Mouse (Mus musculus) adrenal gland, adult 18-20 months (tissue): ENCODE results near the gene Gm28635. TPM values are rescaled to one million over a fixed set of nuclear protein-coding genes. Genes with fewer than 3 reads are reported as not detected.

Source experiments
- DNase-seq, 2 experiments: peaks; one replicate each; pipeline ENCODE4 v3.0.0; 2021 to 2022; ENCODE audit warnings: low spot score in 2 of 2
- long read RNA-seq, 2 experiments: library from polyadenylated mRNA; stranded (forward); transcript quantifications; one replicate each; pipeline ENCODE4 v2.0.0; 2021
- total RNA-seq, 2 experiments: library from RNA; stranded (reverse); gene quantifications; 1 replicate in 1 of 2; 2 replicates in 1 of 2; pipeline ENCODE4 v1.2.3; 2021

The Gm28635 gene
- not detected for total RNA-seq
- long read RNA-seq, experiment 1, partial matches to known transcripts: 1 of 1 reads
- long read RNA-seq, experiment 1, other reads (novel, unspliced or antisense): 0 of 1 reads
- long read RNA-seq, experiment 2: 0 reads

DNA sequence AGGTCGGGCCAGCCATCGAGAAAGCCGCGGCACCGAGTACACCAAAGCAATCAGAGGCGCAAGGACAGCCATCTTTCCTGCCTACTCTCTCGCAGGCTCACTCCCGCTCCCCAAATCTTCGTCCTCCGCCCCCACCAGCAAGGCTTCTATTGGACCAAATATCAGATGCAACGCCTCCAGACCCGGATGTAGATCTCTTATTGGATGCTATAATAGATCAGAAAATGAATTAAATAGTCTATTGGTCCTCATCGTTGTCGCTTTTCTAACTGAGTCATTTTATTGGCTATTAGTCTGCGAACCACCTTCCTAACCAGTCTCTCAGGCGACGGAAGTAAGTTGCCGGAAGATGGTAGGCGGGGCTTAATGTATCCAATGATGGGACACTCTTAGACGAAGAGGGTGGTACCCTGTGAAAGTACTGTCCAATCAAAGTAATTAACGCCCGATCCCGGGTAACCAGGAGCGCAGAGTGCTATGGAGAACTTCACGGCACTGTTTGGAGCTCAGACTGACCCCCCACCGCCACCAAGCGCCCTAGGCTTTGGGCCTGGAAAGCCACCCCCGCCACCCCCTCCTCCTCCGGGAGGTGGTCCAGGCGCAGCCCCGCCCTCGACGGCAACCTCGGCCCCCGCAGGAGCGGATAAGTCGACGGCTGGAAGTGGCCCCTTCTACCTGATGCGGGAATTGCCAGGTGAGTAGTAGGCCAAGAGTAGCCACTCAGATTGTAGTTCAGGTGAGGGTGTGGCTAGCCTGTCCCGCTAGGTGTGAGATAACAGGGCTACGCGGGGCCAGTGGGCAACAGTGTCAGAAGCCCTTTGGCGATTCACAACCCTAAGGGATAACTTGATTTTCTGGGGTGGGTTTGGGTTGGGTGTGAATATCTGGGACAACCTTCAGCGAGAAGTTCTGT, at the start of gene Gm28635, which contains the start of gene Med19:
Gene Gm28635, minus strand, starts transcription at position 74 of the 913 bp plus-strand sequence.
Gene Med19, plus strand, starts transcription at position 435 of the 913 bp plus-strand sequence.
- DNase-seq: peak; percentile 72 to 74

DNA sequence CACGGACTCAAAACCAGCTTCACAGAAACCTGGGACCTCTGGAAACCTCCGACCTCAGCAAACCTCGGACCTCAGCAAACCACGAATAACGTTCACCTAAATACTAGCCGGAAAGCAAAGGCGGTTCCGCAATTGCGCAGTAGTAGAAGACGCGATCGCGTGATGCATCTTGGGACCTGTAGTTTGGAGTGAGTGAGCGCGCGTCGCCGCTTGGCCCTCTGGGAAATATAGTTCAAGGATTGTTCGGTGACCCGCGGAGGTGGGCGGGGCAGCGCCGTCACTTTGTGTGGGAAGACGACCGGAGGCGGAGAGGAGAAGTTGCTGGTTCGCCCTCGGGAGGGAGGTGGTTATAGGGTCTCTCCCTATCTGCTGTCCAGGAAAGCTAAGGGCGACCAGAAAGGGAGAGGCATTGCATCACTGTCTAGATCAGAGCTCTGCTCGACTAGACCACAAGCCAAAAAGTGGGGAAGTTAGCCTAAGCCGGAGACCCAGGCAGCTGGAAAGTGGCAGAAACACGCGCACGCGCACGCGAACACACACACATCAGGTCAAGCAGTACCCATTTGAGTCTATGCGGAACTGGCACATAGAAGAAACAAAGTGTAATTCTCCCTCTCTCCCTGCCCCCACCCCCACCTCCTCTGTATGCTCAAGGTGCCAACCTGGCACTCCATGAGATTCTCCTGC, 49.5 kb upstream of the Gm28635 start, which contains the start of gene Clp1:
Gene Clp1, minus strand, starts transcription at position 179 of the 687 bp plus-strand sequence.
- DNase-seq: peak; percentile 91 to 92

DNA sequence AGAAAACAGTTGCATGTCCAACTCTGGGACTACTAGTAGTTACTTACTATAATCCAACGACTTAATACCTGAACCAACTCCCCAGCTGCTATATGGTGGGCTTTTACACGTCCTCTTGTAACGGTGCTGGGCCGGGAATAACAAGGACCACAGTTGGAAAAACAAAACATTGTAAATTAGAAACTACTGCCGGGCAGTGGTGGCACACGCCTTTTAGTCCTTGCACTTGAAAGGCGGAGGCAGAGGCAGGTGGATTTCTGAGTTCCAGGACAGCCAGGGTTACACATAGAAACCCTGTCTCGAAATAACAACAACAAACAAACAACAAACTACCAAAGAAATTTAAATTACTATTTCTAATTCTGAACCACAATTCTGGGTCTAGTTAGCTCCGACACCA, 48.9 kb upstream of the Gm28635 start:
- no peak for DNase-seq

DNA sequence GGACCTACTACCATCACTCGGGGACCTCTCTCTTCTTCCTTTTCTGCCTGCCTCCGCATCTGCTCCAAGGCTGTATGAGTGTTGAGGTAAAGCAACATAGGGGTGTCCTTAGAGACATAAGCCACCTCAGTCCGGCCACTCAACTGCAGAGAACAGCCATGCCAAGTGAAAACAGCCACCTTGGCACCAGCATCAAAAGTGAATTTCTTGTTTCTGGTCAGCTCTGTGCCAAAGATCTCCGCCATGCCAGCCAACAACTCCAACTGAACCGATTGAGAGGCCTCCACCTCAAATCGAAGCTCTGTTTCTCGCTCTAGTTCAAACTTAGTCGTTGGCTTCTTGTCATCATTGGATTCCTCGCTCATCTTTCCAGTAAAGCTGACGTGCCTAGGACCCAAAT, 47.9 kb upstream of the Gm28635 start:
- DNase-seq: no peak

DNA sequence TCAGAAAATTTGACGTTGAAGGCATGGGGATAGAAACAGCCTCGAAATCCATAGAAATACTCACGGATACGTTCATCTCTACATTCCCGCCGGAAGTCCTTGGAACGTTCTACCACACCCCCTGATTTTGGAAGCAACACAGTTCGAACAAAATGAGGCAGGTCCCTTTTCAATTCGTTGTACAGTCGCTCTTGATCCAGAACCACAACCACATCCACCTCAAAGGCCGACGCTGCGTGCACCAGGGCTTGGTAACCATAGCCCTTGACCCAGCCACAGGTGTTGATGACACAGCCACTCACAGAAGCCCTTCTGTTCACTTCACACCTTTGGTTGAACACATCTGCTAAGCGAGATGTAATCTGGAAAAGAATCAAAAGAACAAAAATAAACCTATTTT, 46.0 kb upstream of the Gm28635 start:
- no peak for DNase-seq

DNA sequence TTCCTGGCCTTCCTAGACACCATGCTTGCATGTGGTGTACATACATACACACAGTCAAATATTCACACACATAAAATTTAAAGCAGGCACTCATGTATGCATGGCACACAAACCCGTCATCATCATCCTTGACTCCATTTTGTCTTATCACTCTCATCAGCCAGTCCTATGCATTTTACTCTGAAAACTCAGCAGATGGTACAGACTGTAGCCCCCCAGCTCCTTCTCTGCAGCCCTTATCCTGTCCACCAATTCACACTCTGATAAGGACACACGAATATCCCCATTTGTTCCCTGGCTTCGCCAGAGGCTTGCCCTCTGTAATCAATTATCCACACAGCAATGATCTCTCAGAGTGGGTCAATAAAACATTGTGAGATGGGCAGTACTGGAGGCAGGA, 43.3 kb upstream of the Gm28635 start:
- DNase-seq: no peak

DNA sequence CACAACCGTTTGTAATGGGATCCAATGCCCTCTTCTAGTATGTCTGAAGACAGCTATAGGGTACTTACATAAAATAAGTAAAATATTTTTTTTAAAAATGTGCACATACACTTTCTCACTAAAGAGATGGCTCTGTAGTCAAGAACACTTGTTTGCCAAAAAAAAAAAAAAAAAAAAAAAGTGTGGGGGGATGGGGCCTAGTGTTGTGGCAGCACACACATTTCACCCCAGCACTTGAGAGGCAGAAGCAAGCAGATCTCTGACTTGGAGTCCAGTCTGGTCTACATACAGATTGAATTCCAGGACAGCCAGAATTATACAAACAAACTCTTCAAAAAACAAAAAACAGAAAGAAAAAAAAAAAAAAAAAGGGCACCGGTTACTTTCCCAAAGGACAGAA, 42.9 kb upstream of the Gm28635 start:
- DNase-seq: no peak

DNA sequence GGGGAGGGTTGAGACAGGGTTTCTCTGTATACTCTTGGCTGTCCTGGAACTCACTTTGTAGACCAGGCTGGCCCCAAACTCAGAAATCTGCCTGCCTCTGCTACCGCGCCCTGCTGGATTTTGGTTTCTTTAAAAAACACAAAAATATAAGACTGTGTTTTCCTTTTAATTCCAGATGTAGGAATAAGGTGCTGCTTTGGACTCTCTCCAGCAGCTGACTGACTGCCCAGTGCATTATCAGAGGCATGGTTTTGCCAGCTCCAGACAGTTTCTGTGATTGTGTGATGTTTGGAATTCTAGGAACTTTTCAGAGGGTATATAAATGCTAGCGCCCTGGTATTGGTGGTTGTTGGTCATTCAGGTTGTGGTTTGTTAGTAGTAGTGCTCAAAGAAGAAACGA, 39.5 kb upstream of the Gm28635 start:
- DNase-seq: no peak

DNA sequence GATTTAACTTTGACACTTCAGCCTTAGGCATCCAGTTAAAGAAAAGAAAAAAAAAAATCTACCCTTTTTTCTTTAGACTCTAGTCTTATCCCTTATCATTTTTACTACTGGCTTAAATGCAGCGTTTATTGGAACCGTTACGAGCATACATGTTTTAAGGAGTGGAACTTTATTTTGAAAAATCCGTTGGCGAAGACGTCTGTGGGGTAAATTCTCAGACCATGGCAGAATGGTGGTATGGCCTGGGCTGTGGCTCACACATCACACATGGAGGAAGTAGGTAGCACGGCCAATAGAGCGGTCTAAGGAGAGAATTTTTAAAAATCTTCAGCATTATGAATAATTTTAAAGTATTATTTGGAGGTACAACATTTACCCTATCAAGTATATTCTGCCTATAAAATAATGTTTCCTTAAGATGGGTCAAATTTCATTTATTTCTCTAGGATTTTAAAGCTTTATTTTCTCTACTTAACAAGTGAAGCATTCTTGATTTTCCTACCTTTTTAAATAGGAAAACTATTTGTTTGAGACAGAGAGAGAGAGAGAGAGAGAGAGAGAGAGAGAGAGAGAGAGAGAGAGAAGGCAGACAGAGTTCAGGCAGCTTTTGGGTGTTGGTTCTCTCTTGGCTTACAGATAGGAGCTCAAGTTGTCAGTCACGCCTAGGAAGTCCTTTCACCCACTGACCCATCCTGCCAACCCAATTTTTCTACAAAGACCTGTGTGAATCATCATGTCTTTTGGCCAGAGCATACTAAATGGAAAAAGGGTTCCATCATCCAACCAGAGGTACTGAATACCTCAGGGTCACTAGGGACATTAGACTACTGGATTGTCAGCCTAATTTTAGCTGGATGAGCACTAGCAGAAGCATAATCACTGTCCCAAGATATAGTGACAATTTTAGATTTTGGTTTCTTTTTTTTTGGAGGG, 38.8 kb upstream of the Gm28635 start:
- no peak for DNase-seq

DNA sequence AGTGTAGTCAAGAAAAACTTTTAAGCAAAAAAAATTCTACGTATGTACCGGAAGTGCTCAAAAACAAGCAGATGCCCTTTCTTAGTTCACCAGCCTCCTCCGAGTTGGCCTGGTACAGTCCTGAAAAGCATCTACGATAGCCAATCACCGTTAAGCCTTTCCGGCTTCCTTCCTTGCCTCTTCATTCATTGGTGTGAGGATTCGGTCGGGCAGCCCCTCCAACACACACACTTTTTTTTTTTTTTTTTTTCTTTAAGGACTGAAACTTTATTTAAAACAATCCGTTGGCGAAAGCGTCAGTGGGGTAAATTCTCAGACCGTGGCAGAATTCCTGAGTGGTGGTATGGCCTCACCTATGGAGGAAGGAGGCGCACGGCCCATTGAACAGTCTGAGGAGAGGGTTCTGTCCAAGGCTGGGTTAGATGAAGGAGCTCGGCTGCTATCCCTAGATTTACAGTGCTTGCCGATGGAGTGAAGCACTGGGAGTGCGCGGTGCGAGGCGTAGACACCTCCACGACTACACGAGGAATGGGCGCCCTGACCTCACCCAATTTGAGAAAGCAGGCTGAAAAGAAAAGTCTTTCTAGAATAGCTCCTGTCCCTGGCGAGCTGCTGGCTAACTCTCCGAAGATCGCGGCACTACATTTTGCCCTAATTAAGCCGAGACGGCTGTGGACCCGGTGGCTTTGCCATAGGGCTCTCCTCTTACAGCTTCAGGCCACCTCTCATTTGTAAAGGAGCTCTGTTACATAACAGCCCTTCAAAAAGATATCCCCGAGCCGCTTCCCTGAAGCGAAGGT, 37.9 kb upstream of the Gm28635 start:
- DNase-seq: peak; percentile 51 to 61

DNA sequence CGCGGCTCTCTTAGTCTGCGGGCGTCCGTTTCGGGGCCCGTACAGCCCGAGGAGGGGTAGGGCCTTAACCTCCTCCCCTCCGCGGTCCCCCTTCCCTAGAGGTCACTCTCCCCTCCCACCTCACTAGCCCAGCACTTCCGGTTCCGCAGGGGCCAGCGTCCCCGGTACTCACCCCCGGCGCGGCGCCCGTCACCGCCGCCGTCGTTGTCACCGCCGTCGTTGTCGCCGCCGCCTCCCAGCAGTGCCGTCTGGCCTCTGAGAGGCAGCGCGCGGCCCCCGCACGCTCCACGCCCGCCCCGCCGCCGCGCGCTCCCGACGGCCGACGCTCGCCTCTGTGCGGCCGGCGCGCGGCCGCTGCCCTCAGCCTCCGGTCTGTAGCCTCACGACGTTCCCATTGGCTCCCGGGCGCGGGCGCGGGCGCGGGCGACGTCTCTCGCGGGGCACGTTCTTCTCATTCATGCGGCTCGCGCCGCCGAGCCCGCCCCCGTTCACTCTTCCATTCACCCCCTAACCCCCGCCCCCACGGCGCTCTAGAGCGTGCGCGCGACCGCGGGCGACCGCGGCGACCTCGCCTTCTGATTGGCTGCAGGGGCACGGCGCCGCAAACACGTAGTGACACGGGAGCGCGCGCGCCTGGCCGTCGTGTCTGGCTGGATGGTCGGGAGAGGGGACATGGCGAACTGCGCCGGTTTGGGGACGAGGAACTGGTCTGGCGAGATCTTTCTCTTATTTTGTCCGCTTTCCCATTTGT, 37.1 kb upstream of the Gm28635 start, which contains the start of gene Zdhhc5:
Gene Zdhhc5, minus strand, starts transcription at position 370 of the 751 bp plus-strand sequence.
- DNase-seq: peak; percentile 97 to 99

DNA sequence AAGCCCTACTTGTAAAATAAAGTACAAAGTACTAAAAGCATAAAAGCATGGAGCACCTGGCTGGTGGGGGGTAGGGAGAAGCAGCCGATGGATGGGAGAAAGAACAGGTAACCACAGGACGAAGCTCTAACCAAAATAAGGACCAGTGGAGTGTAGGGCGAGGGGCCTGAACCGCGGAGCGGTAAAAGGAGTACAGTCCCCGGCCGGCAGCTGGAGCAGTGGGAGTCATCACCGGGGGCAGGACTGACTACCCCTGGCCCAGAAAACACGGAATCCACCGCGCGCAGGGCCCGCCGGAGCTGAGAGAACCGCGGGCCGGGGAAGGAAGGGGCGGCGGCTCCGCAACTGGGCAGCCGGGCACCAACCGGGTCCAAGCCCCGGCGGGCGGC, 36.6 kb upstream of the Gm28635 start:
- no peak for DNase-seq

DNA sequence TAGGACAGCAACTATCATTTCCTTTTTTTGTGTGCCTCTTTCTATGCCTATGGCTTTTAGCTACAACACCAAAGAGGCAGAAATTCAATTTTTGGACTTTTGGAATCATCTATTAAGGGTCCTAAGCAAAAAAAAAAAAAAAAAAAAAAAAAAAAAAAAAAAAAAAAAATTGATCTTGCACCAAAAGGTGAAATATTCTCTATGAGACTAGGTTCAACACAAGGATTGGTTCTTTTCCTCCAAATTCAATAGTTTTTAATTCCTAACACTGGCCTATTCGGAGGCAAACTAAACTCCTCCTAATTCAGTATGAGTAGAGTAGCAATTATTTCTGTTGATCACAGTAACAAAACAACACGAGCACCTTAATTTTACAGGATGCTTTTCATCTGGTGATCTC, 34.1 kb upstream of the Gm28635 start:
- DNase-seq: no peak

DNA sequence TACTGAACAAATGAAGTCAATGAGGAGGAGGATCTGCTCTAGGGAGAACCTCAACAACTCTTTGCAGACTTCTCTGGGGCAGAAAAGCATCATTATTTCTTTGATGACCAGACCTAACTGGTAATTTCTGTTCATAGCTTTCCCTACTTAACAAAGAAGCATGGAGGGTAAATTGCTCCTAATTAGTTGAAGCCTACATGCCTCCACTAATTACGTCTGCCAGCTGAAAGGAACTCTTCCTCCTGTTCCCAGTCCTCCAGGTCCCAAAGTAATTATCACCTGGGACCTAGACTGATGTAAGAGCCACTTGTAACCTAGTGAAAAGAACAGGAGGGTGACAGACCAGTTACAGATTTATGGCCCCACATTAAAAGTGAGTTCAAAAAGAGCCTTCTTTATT, 29.7 kb upstream of the Gm28635 start:
- DNase-seq: no peak

DNA sequence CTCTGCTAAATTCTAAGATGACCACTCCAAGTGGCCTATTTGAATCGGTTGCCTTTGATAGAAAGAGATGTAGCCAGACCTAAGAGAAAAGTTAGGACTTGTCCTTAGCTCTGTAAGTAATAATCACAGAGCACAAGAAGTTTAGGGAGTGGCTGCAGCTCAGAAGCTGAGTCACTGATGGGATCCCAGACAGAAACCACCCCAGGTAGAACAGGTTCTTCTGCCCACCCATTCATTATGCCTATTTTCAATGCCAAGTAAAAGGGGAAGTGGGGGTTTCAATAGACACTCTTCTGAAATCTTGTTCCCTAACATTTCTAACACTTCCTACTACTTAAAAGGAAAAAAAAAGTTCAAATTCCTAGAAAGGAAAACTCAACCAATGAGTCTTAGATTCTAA, 27.5 kb upstream of the Gm28635 start:
- DNase-seq: no peak

DNA sequence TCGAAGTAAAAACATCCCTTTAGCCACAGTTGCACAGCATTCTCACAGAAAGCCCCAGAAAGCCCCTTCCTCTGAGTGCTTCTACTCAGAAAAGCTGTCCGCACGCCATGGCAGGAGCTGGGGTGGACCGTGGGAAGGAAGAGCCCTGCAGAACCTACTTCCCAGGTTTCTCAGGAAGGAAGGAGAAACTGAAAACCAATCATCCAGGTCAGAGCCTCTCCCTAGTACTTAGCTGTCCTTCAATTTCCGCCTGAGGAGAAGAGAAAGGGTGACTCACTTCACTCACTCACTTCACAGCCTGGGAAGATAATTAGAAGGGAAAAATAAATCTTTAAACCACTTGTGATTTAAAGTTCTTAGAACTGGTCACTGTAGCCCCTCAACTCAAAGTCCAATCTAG, 26.5 kb upstream of the Gm28635 start:
- no peak for DNase-seq

DNA sequence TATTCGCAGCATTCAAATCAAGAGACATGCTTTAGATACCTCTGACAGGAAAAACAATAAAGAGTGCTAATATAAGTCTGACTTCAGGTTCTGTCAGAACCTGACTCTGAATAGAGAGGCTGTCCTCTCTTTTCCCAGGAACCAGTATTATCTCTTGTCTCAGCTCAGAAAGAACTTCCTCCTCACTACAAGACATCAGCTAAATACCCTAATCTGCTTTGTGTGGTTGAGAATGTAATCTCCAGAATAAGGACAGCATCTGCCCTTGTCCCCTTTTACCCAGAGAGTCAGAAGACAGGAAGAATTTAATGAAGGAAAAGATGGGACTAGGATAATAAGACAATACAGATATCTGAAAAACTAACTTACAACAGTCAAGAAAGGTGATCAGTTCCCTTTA, 25.7 kb upstream of the Gm28635 start:
- no peak for DNase-seq

DNA sequence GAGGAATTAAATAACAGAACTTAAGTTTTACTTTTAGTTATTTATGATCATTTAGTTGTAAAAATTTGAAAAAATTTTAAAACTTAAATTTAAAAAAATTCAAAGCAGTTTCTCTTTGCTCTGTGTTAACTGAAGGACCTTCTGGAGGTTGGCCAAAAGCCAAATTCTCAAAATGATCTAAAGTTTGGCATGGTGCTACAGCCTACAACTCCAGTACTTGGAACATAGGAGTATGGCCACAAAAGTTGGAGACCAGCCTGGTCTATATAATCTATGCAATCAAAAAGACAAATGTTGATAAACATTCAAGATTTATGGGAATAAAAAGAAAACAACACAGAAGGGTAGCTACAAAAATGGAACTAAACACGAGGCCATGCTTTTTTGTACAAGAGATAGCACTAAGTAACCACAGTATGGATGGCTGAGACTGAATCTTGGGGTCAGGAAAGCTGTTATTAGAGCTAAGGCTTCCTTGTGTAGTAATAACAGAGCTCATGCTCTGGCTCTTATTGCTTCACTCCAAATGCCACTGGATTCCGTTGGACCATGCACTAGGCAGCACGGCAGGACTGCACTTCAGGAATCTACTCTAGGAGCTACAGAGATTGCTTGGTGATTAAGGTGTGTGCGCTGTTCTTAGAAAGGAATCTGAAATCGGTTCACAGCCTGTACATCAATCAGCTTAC, 17.3 kb upstream of the Gm28635 start:
- no peak for DNase-seq

DNA sequence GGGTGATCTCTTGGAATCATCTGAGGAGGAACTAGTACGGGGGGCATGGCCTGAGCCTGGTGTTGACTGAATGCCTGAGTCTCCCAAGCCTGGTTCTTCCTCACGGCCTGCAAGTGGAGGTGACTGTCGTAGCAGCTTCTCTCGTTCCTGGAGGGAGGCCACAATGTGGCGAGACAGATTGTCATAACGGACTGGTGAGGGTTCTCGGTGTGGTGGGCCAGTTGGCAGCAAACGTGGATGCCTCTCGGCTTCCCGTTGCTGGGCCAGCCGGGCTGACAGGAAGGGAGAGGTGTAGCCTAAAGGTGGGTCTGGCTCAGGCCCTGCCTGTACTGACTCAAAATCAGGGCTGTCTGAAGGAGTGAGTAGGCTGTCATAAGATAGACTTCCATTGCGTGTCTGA, 12.2 kb upstream of the Gm28635 start:
- DNase-seq: no peak
